Mouse (Mus musculus) cortical plate, adult 2 months (tissue): ENCODE measurements around the gene Ppp3cb.

ENCODE experiments used
- CTCF ChIP-seq: fragments of 200-500 bp; IDR thresholded peaks from 2 replicates; pipeline ENCODE4 v1.5.1; 2011; ENCODE audit warnings: mild to moderate bottlenecking, control low read depth, low read length; ENCODE audit not compliant: insufficient read depth; ENCODE audit errors: extremely low read depth
- POLR2A ChIP-seq: fragments of 200-500 bp; IDR thresholded peaks from 2 replicates; pipeline ENCODE4 v1.6.1; 2011; ENCODE audit warnings: mild to moderate bottlenecking, low read length, control low read depth; ENCODE audit not compliant: insufficient read depth; ENCODE audit errors: extremely low read depth

- TF ChIP-seq POLR2A (no peak), CTCF (no peak)
Observed at GRCm38 (mm10) chr14:20477261-20478025, 68.9 kb downstream of the Ppp3cb start.
